Mouse (Mus musculus): ENCODE measurements around the gene Slc28a1. TPM values are rescaled to one million over a fixed set of nuclear protein-coding genes. Genes with fewer than 3 reads are reported as not detected.

Gene Slc28a1
- total and polyA plus RNA-seq, 3 experiments, result not detected

GRCm38 (mm10) chr7:81196796-81197195 lies 82.2 kb downstream of the Slc28a1 start:
- TF ChIP-seq GABPA (IDR thresholded peaks at IDR 0.05; ENCODE audit: low read depth, low read length), result no peak
- no peak for TF ChIP-seq KAT2A (conservative IDR thresholded peaks at IDR 0.05; ENCODE audit: low read depth, low read length)
- TF ChIP-seq ZMIZ1 (IDR thresholded peaks at IDR 0.05; ENCODE audit: low read depth, low read length), result no peak
- no peak for TF ChIP-seq POLR2A (IDR thresholded peaks at IDR 0.05; ENCODE audit: control insufficient read depth in 1 of 2, insufficient read depth in 1 of 2, low read depth in 1 of 2, low read length in 2 of 2, poor library complexity in 1 of 2)
- no peak for TF ChIP-seq SIN3A (IDR thresholded peaks at IDR 0.05; ENCODE audit: low read length)
- no peak for TF ChIP-seq TCF12 (IDR thresholded peaks at IDR 0.05; ENCODE audit: low read depth, low read length)
- TF ChIP-seq CHD2 (IDR thresholded peaks at IDR 0.05; ENCODE audit: low read length), result no peak
- TF ChIP-seq POLR2AphosphoS5 (IDR thresholded peaks at IDR 0.05; ENCODE audit: borderline replicate concordance, low read depth, low read length), result no peak
- no peak for TF ChIP-seq MAX (IDR thresholded peaks at IDR 0.05; ENCODE audit: low read length)
- TF ChIP-seq ETS1 (IDR thresholded peaks at IDR 0.05; ENCODE audit: low read depth, low read length), result no peak
- no peak for TF ChIP-seq SMC3 (IDR thresholded peaks at IDR 0.05; ENCODE audit: low read depth, low read length)
- Histone ChIP-seq H3K79me2 (ENCODE audit: control insufficient read depth, insufficient read depth, low read length, poor library complexity) (no peaks in the 10 kb centered on the region), H3K4me3 (ENCODE audit: control insufficient read depth in 1 of 2, insufficient read depth in 1 of 2, low read depth in 2 of 2, low read length in 2 of 2) (no peak overlapping the region), H3K36me3 (ENCODE audit: control insufficient read depth in 1 of 2, insufficient read depth in 2 of 2, low read length in 2 of 2) (no peaks in the 10 kb centered on the region), H3K27me3 (ENCODE audit: control insufficient read depth in 1 of 2, insufficient read depth in 2 of 2, low read length in 2 of 2) (no peaks in the 10 kb centered on the region; a peak in 1 of 4 replicates), H3K9me3 (replicated peaks; ENCODE audit: insufficient read depth, low read length) (no peaks in the 10 kb centered on the region), H3K4me1 (ENCODE audit: control insufficient read depth in 1 of 2, insufficient read depth in 2 of 2, low read length in 2 of 2) (0 out of 4 replicates have a peak, but pooled peaks cover 0 to 2% of the 10 kb centered on the region in 2 experiments), H3K9ac (ENCODE audit: control insufficient read depth, low read depth, low read length, poor library complexity, severe bottlenecking) (no peak overlapping the region), H3K27ac (ENCODE audit: control insufficient read depth, low read depth, low read length) (no peak overlapping the region)
- DNase-seq (ENCODE audit: low read depth, low spot score), result no peak

GRCm38 (mm10) chr7:81198538-81198937 lies 83.9 kb downstream of the Slc28a1 start:
- Histone ChIP-seq H3K79me2 (ENCODE audit: control insufficient read depth, insufficient read depth, low read length, poor library complexity) (no peaks in the 10 kb centered on the region), H3K27ac (ENCODE audit: control insufficient read depth, low read depth, low read length) (no peak overlapping the region), H3K9ac (ENCODE audit: control insufficient read depth, low read depth, low read length, poor library complexity, severe bottlenecking) (no peak overlapping the region), H3K27me3 (ENCODE audit: control insufficient read depth in 1 of 2, insufficient read depth in 2 of 2, low read length in 2 of 2) (no peaks in the 10 kb centered on the region; a peak in 1 of 4 replicates), H3K4me1 (ENCODE audit: control insufficient read depth in 1 of 2, insufficient read depth in 2 of 2, low read length in 2 of 2) (0 out of 4 replicates have a peak, but pooled peaks cover 0 to 2% of the 10 kb centered on the region in 2 experiments), H3K9me3 (replicated peaks; ENCODE audit: insufficient read depth, low read length) (no peaks in the 10 kb centered on the region), H3K4me3 (ENCODE audit: control insufficient read depth in 1 of 2, insufficient read depth in 1 of 2, low read depth in 2 of 2, low read length in 2 of 2) (no peak overlapping the region), H3K36me3 (ENCODE audit: control insufficient read depth in 1 of 2, insufficient read depth in 2 of 2, low read length in 2 of 2) (no peaks in the 10 kb centered on the region)
- DNase-seq (ENCODE audit: low read depth, low spot score), result no peak
- TF ChIP-seq CHD1 (IDR thresholded peaks at IDR 0.05; ENCODE audit: low read depth, low read length), result no peak
- no peak for TF ChIP-seq POLR2A (IDR thresholded peaks at IDR 0.05; ENCODE audit: control insufficient read depth in 1 of 2, insufficient read depth in 1 of 2, low read depth in 1 of 2, low read length in 2 of 2, poor library complexity in 1 of 2)
- TF ChIP-seq ZC3H11A (IDR thresholded peaks at IDR 0.05; ENCODE audit: low read depth, low read length), result no peak
- TF ChIP-seq TAL1 (IDR thresholded peaks at IDR 0.05; ENCODE audit: low read length), result no peak
- TF ChIP-seq E2F4 (IDR thresholded peaks at IDR 0.05; ENCODE audit: borderline replicate concordance, low read depth, low read length), result no peak
- TF ChIP-seq CTCF (IDR thresholded peaks at IDR 0.05 in 2 of 3, conservative IDR thresholded peaks at IDR 0.05 in 1 of 3; ENCODE audit: control insufficient read depth in 1 of 3, insufficient read depth in 1 of 3, low read depth in 2 of 3, low read length in 3 of 3, poor library complexity in 1 of 3, severe bottlenecking in 1 of 3), result no peak
- TF ChIP-seq MYB (IDR thresholded peaks at IDR 0.05; ENCODE audit: low read depth, low read length), result no peak
- no peak for TF ChIP-seq NRF1 (IDR thresholded peaks at IDR 0.05; ENCODE audit: insufficient read depth, low read depth, low read length, poor library complexity, severe bottlenecking)
- TF ChIP-seq SMC3 (IDR thresholded peaks at IDR 0.05; ENCODE audit: low read depth, low read length), result no peak
- TF ChIP-seq GABPA (IDR thresholded peaks at IDR 0.05; ENCODE audit: low read depth, low read length), result no peak
- TF ChIP-seq KAT2A (conservative IDR thresholded peaks at IDR 0.05; ENCODE audit: low read depth, low read length), result no peak
- TF ChIP-seq MAFK (IDR thresholded peaks at IDR 0.05; ENCODE audit: borderline replicate concordance, low read depth, low read length), result no peak
- no peak for TF ChIP-seq MXI1 (IDR thresholded peaks at IDR 0.05; ENCODE audit: low read depth, low read length)
- TF ChIP-seq POLR2AphosphoS5 (IDR thresholded peaks at IDR 0.05; ENCODE audit: borderline replicate concordance, low read depth, low read length), result no peak
- TF ChIP-seq BHLHE40 (IDR thresholded peaks at IDR 0.05; ENCODE audit: borderline replicate concordance, low read depth, low read length), result no peak
- no peak for TF ChIP-seq EP300 (IDR thresholded peaks at IDR 0.05; ENCODE audit: low read depth in 1 of 2, low read length in 2 of 2)
- no peak for TF ChIP-seq CHD2 (IDR thresholded peaks at IDR 0.05; ENCODE audit: low read length)
- no peak for TF ChIP-seq NELFE (IDR thresholded peaks at IDR 0.05; ENCODE audit: low read depth, low read length)
- no peak for TF ChIP-seq USF1 (IDR thresholded peaks at IDR 0.05; ENCODE audit: low read depth, low read length)

All from MEL (cell line).